Mouse (Mus musculus) liver, embryonic 18 days (tissue): ENCODE measurements around the gene Kcnk18. TPM values are rescaled to one million over a fixed set of nuclear protein-coding genes. Genes with fewer than 3 reads are reported as not detected.

ENCODE experiments used
- polyA plus RNA-seq: library from polyadenylated mRNA; depleted of rRNA; stranded (reverse); fragments of >200 nt; gene quantifications from 2 replicates; pipeline ENCODE4 v1.2.3, GENCODE M21; 2012; rRNA removed

Gene Kcnk18
- not detected in 2 replicates for polyA plus RNA-seq

DNA sequence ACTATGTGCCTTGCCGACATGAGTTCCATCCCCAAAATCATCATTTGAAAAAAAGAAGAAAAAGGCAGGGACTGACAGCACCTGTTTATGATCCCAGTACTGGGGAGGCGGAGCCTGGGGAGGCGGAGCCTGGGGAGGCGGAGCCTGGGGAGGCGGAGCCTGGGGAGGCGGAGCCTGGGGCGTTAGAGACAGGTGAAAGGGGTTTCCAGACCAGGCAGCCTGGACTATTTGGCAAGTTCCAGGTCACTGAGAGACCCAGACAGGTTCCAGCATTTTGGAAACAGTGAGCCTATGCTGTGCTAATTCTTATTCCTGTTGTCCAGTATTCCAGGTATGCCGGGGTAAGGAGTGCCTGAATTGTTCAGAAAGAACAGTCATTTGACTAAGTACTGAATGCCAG is at the start of gene Kcnk18:
TSS of gene Kcnk18 (plus strand) at position 224 of the 400 bp plus-strand sequence.

DNA sequence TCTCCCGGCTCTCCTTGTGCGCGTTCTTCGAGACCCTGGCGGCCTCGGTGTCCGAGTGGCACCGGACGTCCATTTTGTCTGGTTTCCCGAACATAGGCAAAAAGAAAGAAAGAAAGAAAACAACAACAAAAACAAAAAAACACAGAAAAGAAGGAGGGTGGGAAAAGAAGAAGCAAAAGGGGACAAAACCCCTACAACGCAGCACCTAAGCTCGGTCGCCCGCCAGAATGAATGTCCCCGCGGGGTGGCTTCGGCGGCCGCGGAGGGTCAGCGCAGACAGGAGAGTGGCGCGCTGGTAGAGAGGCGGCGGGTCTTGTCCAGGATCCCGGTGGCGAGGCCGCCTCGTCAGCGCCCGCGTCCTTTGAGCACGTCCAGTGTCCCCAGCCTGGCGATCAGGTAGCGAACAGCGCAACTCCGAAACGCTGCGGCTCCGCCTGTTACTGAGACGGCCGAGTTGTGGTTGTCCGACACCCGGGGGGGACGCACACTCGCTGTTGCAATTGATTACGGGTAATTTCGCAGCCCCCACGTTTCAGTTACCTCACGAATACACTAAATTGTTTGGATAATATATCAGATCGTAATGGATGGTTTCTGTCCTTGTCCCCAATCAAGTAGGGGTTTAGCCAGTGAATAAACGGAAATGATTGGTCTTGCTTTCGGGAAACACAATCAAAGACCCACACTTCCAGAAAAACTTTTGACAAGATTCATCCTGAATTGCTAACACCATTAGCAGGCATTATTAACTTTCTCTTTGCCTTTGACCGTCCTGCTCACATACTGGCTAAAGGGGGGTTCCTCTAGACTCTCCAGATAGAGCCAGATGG is 48.9 kb upstream of the Kcnk18 start, which contains the start of gene Vax1:
TSS of gene Vax1 (minus strand) at position 121 of the 830 bp plus-strand sequence.

DNA sequence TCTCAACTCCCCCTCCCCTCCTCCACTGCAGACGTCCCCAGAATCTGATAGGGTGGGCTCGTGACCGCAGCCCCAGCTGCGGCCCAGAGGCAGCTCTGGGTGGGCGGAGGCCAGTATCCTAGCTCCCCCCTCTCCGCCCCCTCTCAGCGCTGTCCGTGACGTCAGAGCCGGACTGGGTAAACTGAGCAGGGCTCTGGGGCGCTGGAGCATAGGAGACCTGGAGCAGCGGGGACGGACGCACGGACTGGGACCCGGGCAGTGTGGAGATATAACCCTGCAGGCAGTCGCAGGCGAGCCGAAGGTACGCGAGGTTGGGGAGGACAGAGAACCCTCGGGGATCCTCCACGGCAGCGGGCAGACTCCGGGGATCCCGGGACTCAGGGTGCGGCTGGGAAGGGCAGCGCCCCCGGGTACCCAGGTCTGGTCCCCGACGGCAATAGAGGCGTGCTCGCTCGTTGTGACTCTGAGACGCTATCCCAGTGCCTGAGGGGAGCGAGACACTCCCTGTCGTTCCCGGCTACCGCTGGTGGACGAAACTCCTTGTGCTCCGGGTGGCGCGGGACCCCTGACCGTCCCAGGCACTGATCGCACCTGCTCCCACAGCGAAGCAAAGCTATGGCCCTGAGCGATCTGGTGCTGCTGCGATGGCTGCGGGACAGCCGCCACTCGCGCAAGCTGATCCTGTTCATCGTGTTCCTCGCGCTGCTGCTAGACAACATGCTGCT is 41.9 kb downstream of the Kcnk18 start, which contains the start of gene Slc18a2:
TSS of gene Slc18a2 (plus strand) at position 179 of the 725 bp plus-strand sequence.

Other genes starting within 250 kb of the Kcnk18 start
- 2.5 and 2.6 TPM in 2 replicates for gene Shtn1, start 143.1 kb upstream of the Kcnk18 start, polyA plus RNA-seq
- not detected in 2 replicates for gene Vax1, start 49.2 kb upstream of the Kcnk18 start, polyA plus RNA-seq
- 0.88 and 0.97 TPM in 2 replicates for gene Slc18a2, start 41.7 kb downstream of the Kcnk18 start, polyA plus RNA-seq
- gene Rps12-ps3, start 103.1 kb downstream of the Kcnk18 start, polyA plus RNA-seq = 92.8 and 219 TPM in 2 replicates
- gene Pdzd8, start 126.6 kb downstream of the Kcnk18 start, polyA plus RNA-seq = 3.9 and 4.6 TPM in 2 replicates
- not detected in 2 replicates for gene Emx2, start 239.2 kb downstream of the Kcnk18 start, polyA plus RNA-seq